Mouse (Mus musculus) inflammation-experienced regulatory T-cells, adult 6 months (primary cell): ENCODE data around the gene Cmah. TPM values are rescaled to one million over a fixed set of nuclear protein-coding genes. Genes with fewer than 3 reads are reported as not detected.
A peak's percentile ranks its signal among the peaks of the same experiment; 100 is the strongest.
"Not testable (repeated sequence)": the region's sequence is repeated elsewhere in the genome, so short reads cannot be mapped to it uniquely, and the experiment has no call there.

Experiments
- ATAC-seq: one replicate; pipeline ENCODE4 v1.8.0; 2017
- polyA plus RNA-seq, 3 experiments: library from polyadenylated mRNA; unstranded; fragments of 100-300 nt; shearing (Covaris generic); gene quantifications; one replicate each; pipeline ENCODE4 v1.2.1; 2017

Cmah gene
- polyA plus RNA-seq, 3 experiments from 2014 or later: 40.0 to 52.4 (median 42.9) TPM

- ATAC-seq: no peak
These were observed 14.9 kb downstream of the Cmah start for GRCm38 (mm10) chr13:24342091-24342490.

DNA sequence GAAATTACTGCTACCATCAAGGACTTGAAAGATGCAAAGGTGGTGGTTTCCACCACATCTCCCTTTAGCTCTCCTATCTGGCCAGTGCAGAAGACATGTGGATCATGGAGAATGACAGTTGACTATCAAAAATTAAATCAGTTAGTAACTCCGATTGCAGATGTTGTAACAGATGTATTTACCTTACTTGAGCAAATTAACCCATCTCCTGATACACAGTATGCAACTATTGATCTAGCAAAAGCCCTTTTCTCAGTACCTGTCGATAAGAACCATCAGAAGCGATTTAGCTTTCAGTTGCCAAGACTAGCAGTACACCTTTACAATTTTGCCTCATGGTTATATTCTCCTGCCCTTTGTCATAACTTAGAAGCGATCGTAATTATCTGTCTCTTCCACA, 25.8 kb downstream of the Cmah start:
- no peak for ATAC-seq

GRCm38 (mm10) chr13:24354751-24355150, 27.5 kb downstream of the Cmah start:
- no peak for ATAC-seq

DNA sequence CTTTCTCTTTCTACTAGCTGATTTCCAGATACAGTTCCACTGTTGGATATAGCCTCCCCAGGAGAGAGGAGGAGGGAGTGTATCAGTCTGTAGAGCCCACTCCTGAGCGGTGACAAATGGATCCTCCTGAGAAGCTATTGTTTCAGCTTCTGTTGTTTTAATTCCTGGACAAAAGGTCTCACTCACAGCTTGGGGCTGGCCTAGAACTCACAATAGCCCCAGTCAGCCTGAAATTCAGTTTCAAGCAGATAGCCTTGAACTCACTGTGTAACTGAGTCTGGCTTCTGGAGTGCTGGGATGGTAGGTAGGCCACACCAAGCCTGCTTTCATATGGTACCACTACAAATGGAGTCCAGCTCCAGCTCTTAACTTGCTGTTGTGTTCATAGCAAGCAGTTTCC, 32.0 kb downstream of the Cmah start:
- ATAC-seq: no peak

GRCm38 (mm10) chr13:24365191-24365590, 38.0 kb downstream of the Cmah start:
- no peak for ATAC-seq

GRCm38 (mm10) chr13:24372893-24373599, 45.8 kb downstream of the Cmah start:
- ATAC-seq: no peak

DNA sequence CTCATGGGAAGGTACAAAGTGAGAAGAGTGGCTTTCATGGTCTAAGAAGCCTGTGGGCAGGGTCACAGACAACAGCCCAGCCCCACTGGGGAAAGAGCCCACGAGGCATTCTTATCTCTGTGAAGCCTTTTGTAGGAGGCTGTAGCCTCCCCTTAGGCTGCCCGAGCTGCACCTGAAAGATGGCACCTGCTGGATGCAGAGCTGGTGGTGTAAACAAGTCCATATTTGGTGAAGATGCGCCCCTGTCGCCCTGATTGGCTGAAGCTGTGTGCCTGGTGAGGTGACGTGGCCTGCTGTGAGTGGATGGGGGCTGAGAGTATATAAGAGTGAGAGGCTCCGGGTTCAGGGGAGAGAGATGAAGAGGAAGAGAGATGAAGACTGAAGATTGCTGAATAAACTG, 47.4 kb downstream of the Cmah start:
- not testable (repeated sequence) for ATAC-seq

DNA sequence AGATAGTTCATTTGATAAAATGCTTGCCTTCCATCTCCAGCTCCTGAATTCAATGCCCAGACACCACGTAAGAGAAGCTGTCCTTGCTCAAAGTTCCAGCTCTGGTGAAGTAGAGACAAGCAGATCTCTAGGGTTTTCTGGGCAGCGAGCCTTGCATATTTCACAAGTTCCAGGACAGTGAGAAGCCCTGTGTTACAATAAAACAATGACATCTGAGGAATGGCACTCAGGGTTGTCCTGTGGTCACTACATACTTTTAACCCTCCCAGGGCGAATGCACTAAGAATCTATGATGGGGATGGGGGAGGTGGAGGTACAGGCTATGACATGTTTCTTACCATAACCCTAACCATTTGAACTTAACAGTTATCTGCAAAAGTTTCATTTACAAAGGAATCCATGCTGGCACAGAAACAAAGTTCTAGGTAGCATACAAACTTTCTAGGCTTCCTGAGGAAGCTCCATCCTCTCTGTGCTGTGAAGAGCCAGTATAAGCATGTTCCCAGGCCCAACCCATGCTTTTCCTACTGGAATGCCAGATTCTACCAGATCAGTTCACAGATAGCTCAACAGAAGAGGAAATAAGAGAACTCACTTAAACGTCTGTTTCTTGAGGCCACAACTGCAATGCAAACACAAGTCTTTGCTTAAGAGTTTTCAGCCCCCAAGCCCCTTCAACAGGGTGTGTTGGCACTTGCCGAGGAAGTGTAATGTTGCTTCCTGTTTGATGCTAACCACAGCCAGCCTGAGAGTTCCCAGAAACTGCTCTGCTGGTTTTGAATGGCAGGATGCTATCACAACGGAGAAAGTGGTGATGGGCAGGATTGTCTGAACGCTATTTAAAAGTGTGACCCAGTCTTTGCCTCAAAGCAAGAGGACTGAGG, 48.4 kb downstream of the Cmah start:
- peak; percentile 72 for ATAC-seq

GRCm38 (mm10) chr13:24380713-24381112, 53.5 kb downstream of the Cmah start:
- ATAC-seq: no peak

DNA sequence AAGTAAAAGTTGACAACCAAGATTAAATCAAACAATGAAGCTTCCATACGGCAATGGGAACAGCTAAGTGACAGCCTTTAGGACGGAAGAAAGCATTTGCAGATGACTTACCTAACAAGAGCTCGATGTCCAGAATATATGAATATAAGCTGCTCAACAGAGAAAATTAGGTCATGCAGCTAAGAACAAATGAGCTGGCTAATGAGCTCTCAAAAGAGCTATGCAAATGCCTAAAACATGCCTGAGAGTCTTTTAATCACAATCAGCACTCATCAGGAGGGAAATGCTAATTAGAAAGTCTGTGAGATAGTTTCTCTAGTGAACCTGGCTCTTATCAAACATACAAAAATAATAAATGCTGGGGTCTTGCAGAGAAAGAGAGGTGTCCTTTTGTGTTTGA, 56.7 kb downstream of the Cmah start:
- ATAC-seq: no peak

GRCm38 (mm10) chr13:24391892-24392291, 64.7 kb downstream of the Cmah start:
- ATAC-seq: no peak

DNA sequence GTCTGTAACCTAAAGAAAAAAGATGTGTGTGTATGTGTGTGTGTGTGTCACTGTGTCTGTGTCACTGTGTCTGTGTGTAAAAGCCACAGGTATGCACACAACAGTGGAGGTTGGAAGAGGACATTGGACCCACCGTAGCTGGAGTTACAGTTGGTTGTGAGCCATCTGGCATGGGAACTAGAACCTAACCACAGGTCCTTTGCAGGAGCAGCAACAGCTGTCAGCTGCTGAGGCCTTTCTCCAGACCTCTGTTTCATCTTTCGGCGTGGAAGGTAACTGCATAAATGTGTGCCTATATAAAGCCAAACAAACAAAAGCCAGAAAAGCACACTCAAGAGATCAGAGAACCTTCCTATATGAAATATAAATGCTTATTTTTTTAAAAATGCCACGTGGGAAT, 65.5 kb downstream of the Cmah start:
- ATAC-seq: no peak

- ATAC-seq: no peak
These were observed 65.9 kb downstream of the Cmah start for GRCm38 (mm10) chr13:24393055-24393454.

DNA sequence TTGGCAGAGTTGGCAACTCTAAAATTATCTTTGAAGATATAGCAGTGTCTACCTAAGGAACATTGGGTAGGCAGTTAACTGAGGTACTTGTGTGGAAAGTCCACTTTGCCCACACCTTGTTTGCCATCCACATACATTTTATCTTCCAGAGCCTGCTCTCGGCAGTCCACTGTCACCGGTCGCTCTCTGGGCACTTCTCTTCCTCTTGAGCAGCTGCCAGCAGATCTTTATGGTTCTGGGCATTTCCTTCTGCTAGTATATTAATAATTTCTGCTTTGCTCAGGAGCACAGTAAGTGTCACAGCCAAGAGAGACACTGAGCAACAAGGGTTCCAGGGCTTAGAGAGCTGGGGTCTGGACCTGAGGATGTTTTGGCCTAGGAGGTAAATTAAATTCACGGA, 68.6 kb downstream of the Cmah start:
- ATAC-seq: no peak

GRCm38 (mm10) chr13:24397181-24397580, 70.0 kb downstream of the Cmah start:
- ATAC-seq: no peak

DNA sequence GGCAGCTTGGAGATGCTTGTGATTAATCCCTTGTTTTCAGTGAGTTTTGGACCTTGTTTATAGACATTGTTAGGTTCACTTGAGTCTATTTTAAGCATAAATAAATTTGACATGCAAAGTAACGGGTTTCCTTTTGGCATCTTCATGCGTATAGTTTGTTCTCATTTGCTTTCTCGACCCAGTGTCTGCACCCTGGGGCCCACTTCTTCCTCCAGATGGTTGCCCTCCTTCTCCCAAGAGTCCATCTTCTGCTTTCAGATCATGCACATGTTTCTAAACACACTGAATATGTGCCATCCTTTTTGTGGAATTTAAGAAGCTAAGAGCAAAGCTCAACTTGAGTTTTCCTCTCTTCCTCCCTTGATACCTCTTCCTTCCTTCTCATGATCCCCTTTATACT, 71.3 kb downstream of the Cmah start:
- ATAC-seq: no peak

DNA sequence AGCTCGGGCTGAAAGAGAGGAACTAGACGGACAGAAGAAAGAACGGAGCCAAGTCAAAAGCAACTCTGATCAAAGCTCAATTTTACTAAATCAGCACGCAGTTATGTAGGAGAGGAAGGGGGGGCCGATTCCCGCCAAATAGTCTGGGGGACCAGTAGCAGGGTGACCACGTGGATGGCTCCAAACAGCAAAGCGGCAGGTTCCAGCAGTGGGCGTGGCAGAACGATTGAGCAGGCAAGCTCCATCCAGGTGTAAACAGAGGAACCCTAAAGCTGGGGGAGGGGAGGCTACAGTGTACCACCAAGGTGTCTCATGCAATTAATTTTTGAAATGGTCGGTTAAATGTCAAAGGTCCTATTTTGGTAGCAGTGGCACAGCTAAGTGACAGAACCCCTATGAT, 74.6 kb downstream of the Cmah start:
- ATAC-seq: not testable (repeated sequence)

DNA sequence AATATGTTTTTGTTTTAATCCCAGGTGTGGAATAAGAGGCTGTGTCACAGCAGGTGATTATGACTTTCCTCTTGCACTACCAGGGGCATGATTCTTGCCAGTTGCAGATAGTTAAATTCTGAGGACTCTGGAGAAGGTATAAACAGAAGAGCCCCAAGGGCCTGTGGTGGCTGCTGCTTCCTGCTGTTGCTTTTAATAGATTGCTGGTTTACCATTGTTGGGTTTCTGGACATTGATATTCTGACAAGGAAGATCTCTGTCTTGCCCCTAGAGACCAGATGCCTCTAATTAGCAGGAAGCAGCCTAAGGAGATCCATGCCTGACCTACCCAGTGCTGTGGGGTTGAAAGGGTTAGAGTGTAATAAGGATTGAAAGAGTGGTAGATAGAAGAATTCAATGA, 75.8 kb downstream of the Cmah start:
- ATAC-seq: no peak

- ATAC-seq: no peak
These were observed 79.6 kb downstream of the Cmah start for GRCm38 (mm10) chr13:24406847-24407246.

DNA sequence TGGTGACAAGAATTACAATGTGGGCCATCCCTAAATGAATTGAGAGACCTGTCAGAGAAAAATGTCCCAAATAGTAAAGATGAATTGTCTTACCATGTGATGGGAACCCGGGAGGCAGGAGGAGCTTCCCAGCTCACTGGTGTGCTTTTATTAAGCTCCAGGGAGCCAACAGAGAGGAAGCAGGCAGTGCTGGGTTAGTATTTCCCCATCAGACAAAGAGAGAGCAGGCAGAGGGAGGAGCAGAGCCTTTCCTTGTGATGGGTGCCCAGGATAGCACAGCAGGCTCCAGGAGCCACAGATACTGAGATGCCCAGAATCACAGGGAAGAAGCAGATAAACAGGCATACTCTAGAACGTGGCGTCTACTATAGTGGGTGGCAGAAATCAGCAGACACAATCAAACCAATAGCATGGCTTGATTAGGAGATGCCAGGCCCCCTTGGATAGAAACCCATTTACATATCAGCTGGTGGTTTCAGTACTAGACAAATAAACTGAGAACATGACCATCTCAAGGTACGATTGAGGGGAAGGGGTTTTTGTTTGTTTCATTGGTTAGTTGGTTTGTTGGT, 87.5 kb downstream of the Cmah start:
- no peak for ATAC-seq

- ATAC-seq: peak; percentile 67
These were observed 88.5 kb downstream of the Cmah start for GRCm38 (mm10) chr13:24415506-24416206.

GRCm38 (mm10) chr13:24416409-24416808, 89.2 kb downstream of the Cmah start:
- peak; percentile 58 for ATAC-seq

DNA sequence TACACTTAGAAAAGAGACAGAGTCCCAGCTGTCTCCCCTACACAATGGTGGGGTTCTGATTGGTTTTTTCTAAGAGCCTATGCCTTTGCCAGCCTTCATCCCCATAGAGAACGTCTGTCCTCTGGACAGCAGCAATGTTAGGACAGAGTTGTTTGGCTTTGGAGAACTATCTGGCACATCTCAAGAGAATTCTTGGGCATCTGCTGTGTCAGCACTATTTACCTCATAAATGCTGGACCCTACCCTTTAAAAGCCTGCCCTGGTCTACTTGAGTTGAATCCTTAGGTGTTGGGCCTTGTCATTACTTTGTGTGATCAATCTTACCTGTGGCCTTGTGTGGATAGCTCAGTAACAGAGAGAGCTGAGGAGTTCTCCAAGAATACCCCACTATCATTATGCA, 90.8 kb downstream of the Cmah start:
- no peak for ATAC-seq
